Mouse (Mus musculus): ENCODE measurements at regions not wholly inside any gene's neighbourhood (a gene's known extent, or its start where the extent isn't known, plus 50 kb on each side); places are given as distances from the start of the nearest gene placed in this dataset.

DNA sequence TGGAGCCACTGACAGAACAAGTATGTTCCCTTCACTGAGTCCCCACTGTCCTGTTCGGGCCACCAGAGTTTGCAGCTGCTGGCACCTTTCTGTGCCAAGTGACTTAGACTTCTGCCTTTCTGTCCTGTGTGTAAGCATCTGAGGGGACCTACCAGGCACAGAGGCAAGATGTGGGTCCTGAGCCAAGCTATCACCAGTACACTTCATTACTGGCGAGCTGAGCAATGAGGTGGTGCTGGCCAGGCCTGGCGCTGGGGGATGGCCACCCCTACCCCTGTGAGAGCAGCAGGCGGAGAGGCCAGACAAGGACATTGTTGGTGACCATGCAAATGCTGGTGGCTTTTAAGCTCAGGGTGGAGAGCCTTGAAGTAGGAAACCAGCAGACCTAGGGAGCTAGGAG lies 87.6 kb upstream of the Mrps6 start:
- DNase-seq (ENCODE audit: low spot score in 2 of 2) = no peak
- intact Hi-C loops (cut with DNase I) = no loop called here

DNA sequence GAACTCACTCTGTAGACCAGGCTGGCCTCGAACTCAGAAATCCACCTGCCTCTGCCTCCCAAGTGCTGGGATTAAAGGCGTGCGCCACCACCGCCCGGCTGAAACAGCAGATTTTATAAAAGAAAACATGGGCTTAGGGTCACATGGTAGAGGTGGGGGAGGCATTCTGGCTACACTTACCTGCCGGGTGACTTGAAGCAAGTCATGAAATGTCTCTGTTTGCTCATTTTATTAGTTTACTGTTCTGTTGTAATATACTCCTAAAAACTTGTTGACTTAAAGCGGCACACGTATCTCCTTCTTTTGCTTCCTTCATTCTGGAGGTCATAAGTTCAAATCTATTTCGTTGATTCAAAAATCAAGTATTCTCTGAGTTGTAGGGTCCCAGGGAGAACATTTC lies 84.9 kb upstream of the Mrps6 start:
- DNase-seq (ENCODE audit: low spot score in 2 of 2) = no peak
- intact Hi-C loops (cut with DNase I) = no loop called here

DNA sequence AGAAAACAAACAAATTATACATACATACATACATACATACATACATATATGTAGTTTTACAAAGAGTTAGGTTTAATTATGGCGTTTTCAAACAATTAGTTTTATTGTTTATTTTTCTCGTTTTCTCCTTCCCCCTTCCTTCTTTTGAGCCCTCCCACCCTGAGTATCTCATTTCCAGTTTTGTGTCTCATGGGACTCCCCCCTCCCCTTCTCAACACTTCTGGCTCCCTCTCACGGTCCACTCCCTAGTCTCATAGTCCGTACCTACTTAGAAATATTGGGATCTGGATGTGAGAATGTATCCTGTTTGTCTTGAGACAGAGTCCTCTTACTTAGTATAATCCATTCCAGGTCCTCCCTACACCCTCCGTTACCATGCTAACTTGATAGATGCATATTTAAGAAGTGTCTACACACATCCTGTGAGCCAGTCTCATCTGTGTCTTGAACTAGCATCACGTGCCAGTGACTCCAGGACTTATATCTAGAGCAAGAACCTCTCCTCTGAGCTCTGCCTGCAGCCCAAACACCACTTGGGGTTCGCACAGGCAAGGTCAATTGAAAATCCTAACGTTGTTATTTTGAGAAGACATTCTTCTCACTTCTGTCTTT lies 81.8 kb upstream of the Mrps6 start:
- intact Hi-C loops (cut with DNase I) = no loop called here

DNA sequence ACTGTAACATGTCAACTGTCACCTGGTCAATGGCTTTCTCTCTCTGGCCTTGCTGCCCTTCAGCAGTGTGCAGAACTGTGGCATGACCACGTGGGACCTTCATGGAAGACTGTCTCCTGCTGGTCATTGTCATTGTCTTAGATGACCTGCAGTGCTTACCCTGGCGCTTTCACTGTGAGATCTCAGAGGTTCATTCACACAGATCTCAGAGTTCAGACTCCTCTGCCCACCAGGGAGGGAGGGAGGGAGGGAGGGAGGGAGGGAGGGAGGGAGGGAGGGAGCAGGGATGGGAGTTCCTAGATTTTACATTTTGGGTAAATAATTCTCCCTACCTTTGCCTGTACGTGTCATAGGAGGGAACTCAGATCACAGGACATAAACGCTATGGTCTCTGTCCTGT lies 79.6 kb upstream of the Mrps6 start:
- intact Hi-C loops (cut with DNase I) = no loop called here
- DNase-seq (ENCODE audit: low spot score in 2 of 2) = no peak

More for the DNA sequence above, 81.8 kb upstream of the Mrps6 start:
- peak in 1 of 2 experiments; percentile 67 for DNase-seq (ENCODE audit: low spot score in 2 of 2)

DNA sequence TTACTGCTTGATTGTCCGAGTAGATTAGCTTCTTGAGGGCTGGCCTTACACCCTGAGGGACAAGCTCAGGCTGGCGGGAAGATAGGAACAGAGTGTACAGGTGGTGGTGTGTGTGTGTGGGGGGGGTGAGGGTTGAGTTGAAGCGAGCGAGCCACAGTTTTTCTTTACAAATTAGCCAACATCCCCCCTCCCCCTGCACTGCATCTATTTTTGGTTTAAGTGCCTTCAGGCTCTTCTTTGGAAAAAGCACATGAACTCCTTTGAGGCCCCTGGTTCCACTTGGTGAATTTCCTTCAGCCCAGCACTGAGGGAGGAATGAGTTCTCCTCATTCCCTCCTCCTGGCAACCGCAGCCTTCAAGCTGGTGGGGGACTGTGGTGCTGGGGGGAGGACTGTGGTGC lies 79.2 kb upstream of the Mrps6 start:
- intact Hi-C loops (cut with DNase I) = no loop called here

DNA sequence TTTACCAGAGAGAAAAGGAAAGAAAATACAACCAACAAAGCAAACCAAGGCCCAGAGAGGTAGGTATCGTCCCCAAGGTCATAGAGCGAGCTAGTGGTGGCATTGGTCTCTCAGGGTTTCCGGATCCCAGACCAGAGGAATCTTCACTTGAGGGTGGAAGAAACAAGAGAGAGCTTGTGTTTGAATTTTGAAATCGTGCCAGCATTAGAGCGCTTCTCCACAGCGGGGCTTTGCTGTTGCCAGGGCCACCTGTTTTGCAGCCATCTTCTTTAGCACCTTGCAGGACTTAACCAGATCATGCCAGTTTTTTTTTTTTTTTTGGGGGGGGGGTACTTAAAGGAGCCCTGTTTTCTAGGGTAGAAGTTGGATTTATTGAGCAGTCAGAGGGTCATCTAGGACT lies 77.6 kb upstream of the Mrps6 start:
- peak in 1 of 2 experiments; percentile 31 for DNase-seq (ENCODE audit: low spot score in 2 of 2)
- intact Hi-C loops (cut with DNase I) = no loop called here

More for the DNA sequence above, 79.2 kb upstream of the Mrps6 start:
- DNase-seq (ENCODE audit: low spot score in 2 of 2) = no peak

DNA sequence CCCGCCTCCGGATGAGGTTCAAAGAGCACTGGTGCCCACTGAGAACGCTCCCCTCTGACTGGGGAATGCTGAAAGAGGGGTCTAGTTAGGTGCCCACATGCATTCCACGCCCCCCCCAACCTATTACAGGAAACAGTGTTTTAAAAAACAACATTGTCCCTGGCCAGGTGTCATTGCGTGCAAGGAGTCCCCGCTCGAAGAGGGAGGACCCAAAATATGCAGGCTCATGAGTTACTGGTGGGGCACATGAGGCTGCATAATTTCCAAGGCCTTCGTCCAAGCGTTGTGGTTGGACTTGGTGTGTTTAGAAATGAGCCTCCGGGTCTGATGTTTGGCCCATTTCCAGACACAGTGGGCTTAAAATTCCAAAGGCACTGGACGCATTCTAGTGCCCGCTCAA lies 72.9 kb upstream of the Mrps6 start:
- no peak for DNase-seq (ENCODE audit: low spot score in 2 of 2)
- intact Hi-C loops (cut with DNase I) = no loop called here

DNA sequence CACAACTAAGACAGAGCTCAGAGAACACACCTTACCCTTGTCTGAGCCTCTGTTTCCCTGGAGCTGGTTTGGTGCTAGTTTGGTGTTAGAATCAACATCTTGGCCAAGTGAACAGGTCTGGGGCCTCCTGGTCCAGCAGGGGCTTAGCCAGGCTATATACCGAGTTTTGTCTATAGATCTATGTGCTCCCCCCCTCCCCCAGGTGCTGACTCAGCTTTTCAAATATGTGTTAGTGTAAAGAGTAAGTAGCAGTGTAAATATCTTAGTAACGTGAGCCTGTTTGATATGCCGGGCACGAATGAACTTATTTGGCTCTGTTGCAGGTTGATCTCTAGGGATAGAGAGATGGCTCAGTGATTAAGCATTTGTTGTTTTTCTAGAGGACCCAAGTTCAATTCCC lies 68.7 kb upstream of the Mrps6 start:
- DNase-seq (ENCODE audit: low spot score in 2 of 2) = no peak
- intact Hi-C loops (cut with DNase I) = no loop called here

DNA sequence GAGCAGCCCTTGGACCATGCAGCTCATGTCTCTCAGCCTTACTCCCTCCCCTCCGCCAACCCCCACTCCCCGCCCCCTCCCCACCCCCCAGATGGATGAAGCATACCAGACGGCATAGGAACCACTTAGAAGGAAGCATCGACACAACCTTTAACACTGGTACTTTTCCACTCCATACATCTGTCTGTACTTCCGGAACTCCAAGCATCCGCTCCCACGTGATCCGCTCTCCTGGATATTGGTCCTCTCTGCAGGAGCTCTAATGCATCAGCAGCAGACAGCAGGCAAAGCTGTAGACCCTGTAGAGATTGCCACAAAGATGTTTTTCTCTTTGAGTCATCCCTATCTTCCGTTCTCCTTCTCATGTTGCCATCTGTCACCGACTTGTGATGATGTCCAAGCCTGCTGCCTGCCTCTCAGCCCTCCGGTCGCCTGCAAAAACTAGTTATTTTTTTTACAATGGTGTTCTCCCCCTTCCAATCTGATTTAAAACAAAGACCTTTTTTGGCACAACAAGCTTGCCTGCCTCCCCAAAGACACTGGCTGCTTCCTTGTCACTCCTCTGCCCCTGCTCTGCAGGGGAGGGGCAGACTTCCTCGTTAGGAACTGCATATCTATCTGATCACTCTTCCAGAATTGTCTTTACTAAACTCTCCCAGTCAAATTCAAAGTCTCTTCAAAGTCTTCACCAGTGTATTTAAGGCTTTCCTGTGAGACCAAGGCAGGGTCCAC lies 62.4 kb upstream of the Mrps6 start:
- intact Hi-C loops (cut with DNase I) = no loop called here
- DNase-seq (ENCODE audit: low spot score in 2 of 2) = peak; percentile 21 to 27

DNA sequence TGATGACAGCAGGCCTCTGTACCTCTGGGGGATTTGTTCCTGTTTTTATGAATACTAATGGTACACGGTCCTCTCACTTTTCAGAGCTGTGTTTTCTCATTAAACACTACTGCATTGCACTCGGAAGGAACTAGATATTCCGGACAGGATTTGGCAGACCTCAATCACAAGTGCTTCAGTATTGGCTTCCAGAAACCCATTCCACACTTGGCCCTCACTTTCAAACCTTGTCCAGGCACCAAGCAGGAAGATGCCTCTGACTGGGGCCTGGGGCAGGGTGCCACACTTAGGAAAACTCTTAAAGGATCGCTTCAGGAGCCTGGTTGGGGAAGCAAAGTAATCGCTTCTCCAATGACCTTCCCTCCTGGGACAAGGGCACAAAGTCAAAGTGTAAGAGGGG lies 50.7 kb upstream of the Mrps6 start:
- DNase-seq (ENCODE audit: low spot score in 2 of 2) = no peak
- intact Hi-C loops (cut with DNase I) = no loop called here

All from left cerebral cortex, postnatal 14 days (tissue).